Mouse (Mus musculus) forebrain, embryonic 16.5 days (tissue): ENCODE measurements at regions not wholly inside any gene's neighbourhood (a gene's known extent, or its start where the extent isn't known, plus 50 kb on each side); places are given as distances from the start of the nearest gene placed in this dataset.

ENCODE experiments used
- ATAC-seq: fragments of 200-750 bp; cut with Nextera tagmentation; 2 replicates; pipeline ENCODE4 v1.8.0; 2017; ENCODE audit warnings: mild to moderate bottlenecking, moderate library complexity
- H3K27ac ChIP-seq: fragments of 300-500 bp; sonication (generic); 2 replicates; pipeline ENCODE4 v1.5.1; 2014; ENCODE audit warnings: low read length, control low read depth
- H3K27me3 ChIP-seq: fragments of 300-500 bp; sonication (generic); replicated peaks from 2 replicates; pipeline ENCODE4 v1.6.1; 2014; ENCODE audit warnings: low read length; ENCODE audit not compliant: control insufficient read depth, insufficient read depth
- H3K36me3 ChIP-seq: fragments of 300-500 bp; sonication (generic); 2 replicates; pipeline ENCODE4 v1.6.1; 2014; ENCODE audit not compliant: control insufficient read depth, insufficient read depth
- H3K4me1 ChIP-seq: fragments of 300-500 bp; sonication (generic); replicated peaks from 2 replicates; pipeline ENCODE4 v1.6.1; 2014; ENCODE audit warnings: low read length; ENCODE audit not compliant: control insufficient read depth, insufficient read depth
- H3K4me2 ChIP-seq: fragments of 300-500 bp; sonication (generic); 2 replicates; pipeline ENCODE4 v1.6.1; 2014; ENCODE audit warnings: mild to moderate bottlenecking, low read length, control low read depth
- H3K4me3 ChIP-seq: fragments of 300-500 bp; sonication (generic); replicated peaks from 2 replicates; pipeline ENCODE4 v1.5.1; 2014; ENCODE audit warnings: mild to moderate bottlenecking, low read length, control low read depth
- H3K9ac ChIP-seq: fragments of 300-500 bp; sonication (generic); replicated peaks from 2 replicates; pipeline ENCODE4 v1.6.1; 2014; ENCODE audit warnings: low read depth, low read length, control low read depth
- H3K9me3 ChIP-seq: fragments of 300-500 bp; sonication (generic); 2 replicates; pipeline ENCODE4 v1.6.1; 2016; ENCODE audit warnings: low read length; ENCODE audit not compliant: control insufficient read depth
- WGBS: fragments of 180-500 bp; shearing (Covaris S2); extraction: QIAGEN DNeasy Blood & Tissue Kit; methylation state at CpG from one replicate; pipeline ENCODE4 v1.1.7; 2014; 5-methylcytosine and 5-hydroxymethylcytosine counted together

- H3K4me2 ChIP-seq, result no peak overlapping the region
- no peaks in the 10 kb centered on the region for H3K4me1 ChIP-seq
- 84% methylated on average over 3 of the region's 3 CpGs for WGBS
- no peaks in the 10 kb centered on the region for H3K27me3 ChIP-seq
- no peaks in the 10 kb centered on the region for H3K36me3 ChIP-seq
- no peaks in the 10 kb centered on the region for H3K9me3 ChIP-seq
- no peak overlapping the region for H3K27ac ChIP-seq
- no peak overlapping the region for H3K9ac ChIP-seq
- no peak for ATAC-seq
- no peak overlapping the region for H3K4me3 ChIP-seq
Measured at GRCm38 (mm10) chr17:26355301-26355700, 59.3 kb upstream of the Neurl1b start.

GRCm38 (mm10) chr17:26356906-26357305 is 57.7 kb upstream of the Neurl1b start:
- H3K27ac ChIP-seq, result no peak overlapping the region
- ATAC-seq, result no peak
- H3K4me1 ChIP-seq, result peaks cover 9% of the 10 kb centered on the region
- H3K27me3 ChIP-seq, result no peaks in the 10 kb centered on the region
- no peak overlapping the region for H3K4me3 ChIP-seq
- WGBS, result 85% methylated on average over 5 of the region's 5 CpGs
- no peaks in the 10 kb centered on the region for H3K36me3 ChIP-seq
- no peak overlapping the region for H3K4me2 ChIP-seq
- no peak overlapping the region for H3K9ac ChIP-seq
- no peaks in the 10 kb centered on the region for H3K9me3 ChIP-seq

- WGBS, result 33% methylated on average over 4 of the region's 4 CpGs
- Histone ChIP-seq H3K4me2 (no peak overlapping the region), H3K27me3 (no peaks in the 10 kb centered on the region), H3K27ac (no peak overlapping the region), H3K4me1 (peaks cover 15% of the 10 kb centered on the region), H3K36me3 (no peaks in the 10 kb centered on the region), H3K9me3 (no peaks in the 10 kb centered on the region), H3K9ac (no peak overlapping the region), H3K4me3 (no peak overlapping the region)
- ATAC-seq, result no peak
Measured at GRCm38 (mm10) chr17:26357784-26358183, 56.8 kb upstream of the Neurl1b start.

- Histone ChIP-seq H3K36me3 (no peaks in the 10 kb centered on the region), H3K9ac (no peak overlapping the region), H3K27ac (no peak overlapping the region), H3K4me1 (peaks cover 30% of the 10 kb centered on the region), H3K27me3 (no peaks in the 10 kb centered on the region), H3K4me2 (no peak overlapping the region), H3K9me3 (no peaks in the 10 kb centered on the region), H3K4me3 (no peak overlapping the region)
- 73% methylated on average over 6 of the region's 6 CpGs for WGBS
- ATAC-seq, result no peak
Measured at GRCm38 (mm10) chr17:26360711-26361110, 53.9 kb upstream of the Neurl1b start.

GRCm38 (mm10) chr17:26361420-26361819 is 53.2 kb upstream of the Neurl1b start:
- no peaks in the 10 kb centered on the region for H3K36me3 ChIP-seq
- H3K27ac ChIP-seq, result peak overlapping the region; percentile 60; the same call in 1 of the 2 replicates
- H3K4me1 ChIP-seq, result peaks cover 30% of the 10 kb centered on the region
- 68% methylated on average over 7 of the region's 7 CpGs for WGBS
- no peak overlapping the region for H3K9ac ChIP-seq
- H3K27me3 ChIP-seq, result no peaks in the 10 kb centered on the region
- no peaks in the 10 kb centered on the region for H3K9me3 ChIP-seq
- no peak overlapping the region for H3K4me3 ChIP-seq
- no peak for ATAC-seq
- H3K4me2 ChIP-seq, result no peak overlapping the region

- H3K27ac ChIP-seq, result peak overlapping the region; percentile 60; the same call in 1 of the 2 replicates
- no peaks in the 10 kb centered on the region for H3K27me3 ChIP-seq
- peaks cover 30% of the 10 kb centered on the region for H3K4me1 ChIP-seq
- no peak overlapping the region for H3K4me3 ChIP-seq
- H3K9ac ChIP-seq, result no peak overlapping the region
- no peak overlapping the region for H3K4me2 ChIP-seq
- no peaks in the 10 kb centered on the region for H3K9me3 ChIP-seq
- peak; percentile 67 for ATAC-seq
- WGBS, result 23% methylated on average over 3 of the region's 3 CpGs
- H3K36me3 ChIP-seq, result no peaks in the 10 kb centered on the region
Measured at GRCm38 (mm10) chr17:26361992-26362391, 52.6 kb upstream of the Neurl1b start.

GRCm38 (mm10) chr17:26362586-26363361 is 51.9 kb upstream of the Neurl1b start:
- WGBS, result 55% methylated on average over 12 of the region's 12 CpGs
- Histone ChIP-seq H3K9me3 (no peaks in the 10 kb centered on the region), H3K4me2 (no peak overlapping the region), H3K27ac (peak overlapping the region; percentile 44; the same call in 1 of the 2 replicates), H3K4me1 (peaks cover 30% of the 10 kb centered on the region), H3K4me3 (no peak overlapping the region), H3K36me3 (no peaks in the 10 kb centered on the region), H3K9ac (no peak overlapping the region), H3K27me3 (no peaks in the 10 kb centered on the region)
- no peak for ATAC-seq

- Histone ChIP-seq H3K27ac (peak overlapping the region; percentile 6; the same call in 1 of the 2 replicates), H3K4me1 (peaks cover 30% of the 10 kb centered on the region), H3K4me3 (no peak overlapping the region), H3K4me2 (no peak overlapping the region), H3K27me3 (no peaks in the 10 kb centered on the region), H3K9me3 (no peaks in the 10 kb centered on the region), H3K36me3 (no peaks in the 10 kb centered on the region), H3K9ac (no peak overlapping the region)
- peak; percentile 14; the same call in 1 of the 2 replicates for ATAC-seq
- WGBS, result 37% methylated on average over 5 of the region's 5 CpGs
Measured at GRCm38 (mm10) chr17:26363853-26364532, 50.6 kb upstream of the Neurl1b start.
